Mouse (Mus musculus): ENCODE data around the gene Syn2.

Gene Syn2

GRCm38 (mm10) chr6:115134501-115135331 is at the start of gene Syn2:
Syn2 (plus strand) TSS chr6:115134902.
- DNase-seq (ENCODE audit: low read depth, low spot score): no peak

GRCm38 (mm10) chr6:115085274-115085841 is 49.3 kb upstream of the Syn2 start:
- DNase-seq (ENCODE audit: low read depth, low spot score): no peak

GRCm38 (mm10) chr6:115088314-115089106 is 46.2 kb upstream of the Syn2 start:
- no peak for DNase-seq (ENCODE audit: low read depth, low spot score)

- no peak for DNase-seq (ENCODE audit: low read depth, low spot score)
These were observed 43.0 kb upstream of the Syn2 start for GRCm38 (mm10) chr6:115091737-115092136.

GRCm38 (mm10) chr6:115102542-115102941 is 32.2 kb upstream of the Syn2 start:
- no peak for DNase-seq (ENCODE audit: low read depth, low spot score)

- DNase-seq (ENCODE audit: low read depth, low spot score): no peak
These were observed 23.3 kb upstream of the Syn2 start for GRCm38 (mm10) chr6:115111426-115111825.

GRCm38 (mm10) chr6:115122181-115122580 is 12.5 kb upstream of the Syn2 start:
- DNase-seq (ENCODE audit: low read depth, low spot score): no peak

- peak; percentile 49 for DNase-seq (ENCODE audit: low read depth, low spot score)
These were observed 11.2 kb upstream of the Syn2 start for GRCm38 (mm10) chr6:115123262-115124201.

- DNase-seq (ENCODE audit: low read depth, low spot score): peak; percentile 64
These were observed 9.9 kb upstream of the Syn2 start for GRCm38 (mm10) chr6:115124675-115125357.

- DNase-seq (ENCODE audit: low read depth, low spot score): no peak
These were observed 9.4 kb upstream of the Syn2 start for GRCm38 (mm10) chr6:115125358-115125720.

GRCm38 (mm10) chr6:115126232-115126785 is 8.4 kb upstream of the Syn2 start:
- DNase-seq (ENCODE audit: low read depth, low spot score): no peak

GRCm38 (mm10) chr6:115126851-115127250 is 7.9 kb upstream of the Syn2 start:
- DNase-seq (ENCODE audit: low read depth, low spot score): no peak

GRCm38 (mm10) chr6:115127255-115127824 is 7.4 kb upstream of the Syn2 start:
- DNase-seq (ENCODE audit: low read depth, low spot score): no peak

- no peak for DNase-seq (ENCODE audit: low read depth, low spot score)
These were observed 589 bp downstream of the Syn2 start for GRCm38 (mm10) chr6:115135332-115135649.

- DNase-seq (ENCODE audit: low read depth, low spot score): no peak
These were observed 1.5 kb downstream of the Syn2 start for GRCm38 (mm10) chr6:115136156-115136555.

GRCm38 (mm10) chr6:115141446-115141845 is 6.7 kb downstream of the Syn2 start:
- no peak for DNase-seq (ENCODE audit: low read depth, low spot score)

GRCm38 (mm10) chr6:115161175-115161574 is 26.5 kb downstream of the Syn2 start:
- DNase-seq (ENCODE audit: low read depth, low spot score): no peak

GRCm38 (mm10) chr6:115165863-115166470 is 31.3 kb downstream of the Syn2 start:
- no peak for DNase-seq (ENCODE audit: low read depth, low spot score)

GRCm38 (mm10) chr6:115168921-115169320 is 34.2 kb downstream of the Syn2 start:
- peak; percentile 78 for DNase-seq (ENCODE audit: low read depth, low spot score)

- DNase-seq (ENCODE audit: low read depth, low spot score): no peak
These were observed 34.8 kb downstream of the Syn2 start for GRCm38 (mm10) chr6:115169518-115169917.

Data from 3T3-L1 (cell line).